Mouse (Mus musculus) heart, postnatal 0 days (tissue): ENCODE data around the gene Polg2.

Source experiments
- CTCF ChIP-seq: IDR thresholded peaks from 2 replicates; pipeline ENCODE4 v1.5.1; 2016; ENCODE audit warnings: antibody characterized with exemption, control low read depth, low read depth
- EP300 ChIP-seq: IDR thresholded peaks from 2 replicates; pipeline ENCODE4 v1.6.1; 2016; ENCODE audit warnings: antibody characterized with exemption, low read depth

- TF ChIP-seq CTCF = no peak
- no peak for TF ChIP-seq EP300
Measured at GRCm38 (mm10) chr11:106767516-106767915, 11.8 kb downstream of the Polg2 start.
